Mouse (Mus musculus): ENCODE data around the gene A530084C06Rik. TPM values are rescaled to one million over a fixed set of nuclear protein-coding genes. Genes with fewer than 3 reads are reported as not detected.

The A530084C06Rik gene
- polyA plus RNA-seq, 1 experiment from 2014 or later: not detected

GRCm38 (mm10) chr13:31577576-31577975 lies 18.4 kb upstream of the A530084C06Rik start:
- no peak overlapping the region for H3K9ac ChIP-seq (replicated peaks)
- ATAC-seq: peak; percentile 46
- H3K27ac ChIP-seq (ENCODE audit: low read depth): peak overlapping the region; percentile 60; the same call in 1 of the 2 replicates

GRCm38 (mm10) chr13:31576696-31577095 lies 17.6 kb upstream of the A530084C06Rik start:
- DNase-seq (no peak), ATAC-seq (no peak)
- 67% methylated on average over 4 of the region's 4 CpGs for WGBS (ENCODE audit: insufficient replicate concordance)
- H3K4me3 ChIP-seq (ENCODE audit: low read depth, low read length): no peak overlapping the region
- no peak overlapping the region for H3K4me2 ChIP-seq (ENCODE audit: low read depth, low read length)
- no peak overlapping the region for H3K27ac ChIP-seq (ENCODE audit: low read depth)
- no peaks in the 10 kb centered on the region for H3K9me3 ChIP-seq (ENCODE audit: low read length)
- no peak overlapping the region for H3K9ac ChIP-seq (replicated peaks)
- peaks cover 2% of the 10 kb centered on the region; the same call in 1 of the 2 replicates for H3K4me1 ChIP-seq (ENCODE audit: insufficient read depth)
- TF ChIP-seq CTCF (IDR thresholded peaks at IDR 0.05; ENCODE audit: low read depth): no peak
- H3K36me3 ChIP-seq (replicated peaks; ENCODE audit: insufficient read depth, low read length): no peaks in the 10 kb centered on the region
- no peaks in the 10 kb centered on the region for H3K27me3 ChIP-seq (ENCODE audit: insufficient read depth, low read length)

More at GRCm38 (mm10) chr13:31577576-31577975, 18.4 kb upstream of the A530084C06Rik start:
- Histone ChIP-seq H3K27me3 (ENCODE audit: insufficient read depth, low read length) (no peaks in the 10 kb centered on the region), H3K4me3 (ENCODE audit: low read depth, low read length) (no peak overlapping the region), H3K4me1 (ENCODE audit: insufficient read depth) (peaks cover 2% of the 10 kb centered on the region; the same call in 1 of the 2 replicates), H3K36me3 (replicated peaks; ENCODE audit: insufficient read depth, low read length) (no peaks in the 10 kb centered on the region), H3K4me2 (ENCODE audit: low read depth, low read length) (no peak overlapping the region), H3K9me3 (ENCODE audit: low read length) (no peaks in the 10 kb centered on the region)
- DNase-seq: peak; percentile 27
- no peak for TF ChIP-seq CTCF (IDR thresholded peaks at IDR 0.05; ENCODE audit: low read depth)
- TF ChIP-seq EP300 (IDR thresholded peaks at IDR 0.05; ENCODE audit: low read depth): no peak
- WGBS (ENCODE audit: insufficient replicate concordance): 20% methylated on average over 6 of the region's 6 CpGs

GRCm38 (mm10) chr13:31574627-31575026 lies 15.5 kb upstream of the A530084C06Rik start:
- peaks cover 2% of the 10 kb centered on the region; the same call in 1 of the 2 replicates for H3K4me1 ChIP-seq (ENCODE audit: insufficient read depth)
- no peaks in the 10 kb centered on the region for H3K27me3 ChIP-seq (ENCODE audit: insufficient read depth, low read length)
- DNase-seq: no peak
- H3K4me3 ChIP-seq (ENCODE audit: low read depth, low read length): no peak overlapping the region
- no peak overlapping the region for H3K9ac ChIP-seq (replicated peaks)
- WGBS (ENCODE audit: insufficient replicate concordance): 56% methylated on average over 3 of the region's 3 CpGs
- no peak overlapping the region for H3K27ac ChIP-seq (ENCODE audit: low read depth)
- no peaks in the 10 kb centered on the region for H3K9me3 ChIP-seq (ENCODE audit: low read length)
- no peaks in the 10 kb centered on the region for H3K36me3 ChIP-seq (replicated peaks; ENCODE audit: insufficient read depth, low read length)
- H3K4me2 ChIP-seq (ENCODE audit: low read depth, low read length): no peak overlapping the region
- no peak for ATAC-seq
- TF ChIP-seq EP300 (IDR thresholded peaks at IDR 0.05; ENCODE audit: low read depth) (no peak), CTCF (IDR thresholded peaks at IDR 0.05; ENCODE audit: low read depth) (no peak)

GRCm38 (mm10) chr13:31572806-31573508 lies 13.8 kb upstream of the A530084C06Rik start:
- no peak overlapping the region for H3K9ac ChIP-seq (replicated peaks)
- no peak overlapping the region for H3K27ac ChIP-seq (ENCODE audit: low read depth)
- no peaks in the 10 kb centered on the region for H3K36me3 ChIP-seq (replicated peaks; ENCODE audit: insufficient read depth, low read length)
- H3K4me3 ChIP-seq (ENCODE audit: low read depth, low read length): no peak overlapping the region
- no peaks in the 10 kb centered on the region for H3K9me3 ChIP-seq (ENCODE audit: low read length)
- no peak for TF ChIP-seq EP300 (IDR thresholded peaks at IDR 0.05; ENCODE audit: low read depth)
- TF ChIP-seq CTCF (IDR thresholded peaks at IDR 0.05; ENCODE audit: low read depth): no peak
- H3K4me1 ChIP-seq (ENCODE audit: insufficient read depth): peaks cover 2% of the 10 kb centered on the region; the same call in 1 of the 2 replicates
- DNase-seq (no peak), ATAC-seq (no peak)
- no peaks in the 10 kb centered on the region for H3K27me3 ChIP-seq (ENCODE audit: insufficient read depth, low read length)
- WGBS (ENCODE audit: insufficient replicate concordance): 81% methylated on average over 10 of the region's 10 CpGs
- H3K4me2 ChIP-seq (ENCODE audit: low read depth, low read length): no peak overlapping the region

DNA sequence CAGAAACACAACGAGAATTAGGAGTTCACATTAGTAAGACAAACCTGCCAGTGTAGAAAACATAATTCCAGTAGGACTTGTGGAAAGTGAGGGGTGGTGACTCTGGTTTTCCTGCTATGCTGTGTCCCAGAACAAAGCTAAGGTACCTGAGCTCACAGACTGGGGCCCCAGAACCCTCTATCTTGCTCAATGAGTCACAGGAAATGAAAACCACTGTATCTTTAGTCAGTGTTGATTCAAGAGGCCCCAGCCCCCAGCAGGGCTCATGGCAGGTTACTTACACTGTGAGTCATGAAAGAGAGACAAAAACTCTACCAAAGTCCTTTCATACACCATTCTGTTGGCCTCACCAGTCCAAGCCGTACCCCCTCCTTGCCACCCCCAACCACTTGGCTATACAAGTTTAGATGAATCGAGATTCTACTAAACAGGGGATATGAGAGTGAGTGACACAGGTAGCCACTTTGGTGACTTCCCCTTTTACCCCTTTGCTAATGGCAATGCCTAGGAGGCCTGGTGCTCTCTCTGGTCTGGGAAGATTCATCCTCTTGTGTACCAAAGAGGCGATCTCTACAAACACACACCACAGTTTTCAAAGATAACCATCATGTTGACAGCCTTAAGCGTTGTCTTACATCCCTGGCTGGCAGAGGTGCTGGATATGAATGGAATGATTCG lies 8.6 kb upstream of the A530084C06Rik start:
- no peak overlapping the region for H3K4me3 ChIP-seq (ENCODE audit: low read depth, low read length)
- no peak overlapping the region for H3K4me2 ChIP-seq (ENCODE audit: low read depth, low read length)
- TF ChIP-seq CTCF (IDR thresholded peaks at IDR 0.05; ENCODE audit: low read depth) (no peak), EP300 (IDR thresholded peaks at IDR 0.05; ENCODE audit: low read depth) (no peak)
- H3K27ac ChIP-seq (ENCODE audit: low read depth): no peak overlapping the region
- no peaks in the 10 kb centered on the region for H3K4me1 ChIP-seq (ENCODE audit: insufficient read depth)
- WGBS (ENCODE audit: insufficient replicate concordance): 60% methylated on average over 6 of the region's 6 CpGs
- peaks cover 4% of the 10 kb centered on the region; the same call in 1 of the 2 replicates for H3K27me3 ChIP-seq (ENCODE audit: insufficient read depth, low read length)
- no peak overlapping the region for H3K9ac ChIP-seq (replicated peaks)
- H3K9me3 ChIP-seq (ENCODE audit: low read length): no peaks in the 10 kb centered on the region
- no peak for DNase-seq
- peak; percentile 58; the same call in 1 of the 2 replicates for ATAC-seq
- no peaks in the 10 kb centered on the region for H3K36me3 ChIP-seq (replicated peaks; ENCODE audit: insufficient read depth, low read length)

DNA sequence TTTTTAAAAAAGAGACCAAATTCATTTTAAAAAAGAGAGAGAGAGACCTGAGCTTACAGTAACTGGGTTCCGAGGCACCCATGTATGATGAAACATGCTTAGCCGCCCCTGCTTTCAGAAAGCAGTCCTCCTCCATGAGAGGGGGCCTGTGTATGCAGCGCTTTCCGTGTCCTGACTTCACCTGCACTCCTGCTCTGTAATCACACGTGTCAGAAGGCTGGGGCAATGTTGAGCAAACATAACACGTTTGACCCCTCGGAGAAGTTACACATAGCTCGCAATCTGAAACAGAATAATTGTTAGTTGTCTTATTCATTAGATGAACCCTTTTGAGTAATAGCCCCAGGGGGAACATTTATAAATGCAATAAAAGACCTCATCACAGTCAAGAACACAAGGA lies 8.0 kb upstream of the A530084C06Rik start:
- DNase-seq (no peak), ATAC-seq (peak; percentile 78)
- Histone ChIP-seq H3K27me3 (ENCODE audit: insufficient read depth, low read length) (peaks cover 4% of the 10 kb centered on the region; the same call in 1 of the 2 replicates), H3K27ac (ENCODE audit: low read depth) (no peak overlapping the region), H3K36me3 (replicated peaks; ENCODE audit: insufficient read depth, low read length) (no peaks in the 10 kb centered on the region), H3K9ac (replicated peaks) (no peak overlapping the region), H3K4me2 (ENCODE audit: low read depth, low read length) (no peak overlapping the region), H3K4me3 (ENCODE audit: low read depth, low read length) (no peak overlapping the region), H3K4me1 (ENCODE audit: insufficient read depth) (no peaks in the 10 kb centered on the region), H3K9me3 (ENCODE audit: low read length) (no peaks in the 10 kb centered on the region)
- 58% methylated on average over 8 of the region's 8 CpGs for WGBS (ENCODE audit: insufficient replicate concordance)
- no peak for TF ChIP-seq EP300 (IDR thresholded peaks at IDR 0.05; ENCODE audit: low read depth)
- TF ChIP-seq CTCF (IDR thresholded peaks at IDR 0.05; ENCODE audit: low read depth): no peak
